Mouse (Mus musculus): Measurements from ENCODE around the gene Spryd4. TPM values are rescaled to one million over a fixed set of nuclear protein-coding genes. Genes with fewer than 3 reads are reported as not detected.

The Spryd4 gene
- polyA plus RNA-seq (2014; fragmentation: Illumina TruSeq; extraction: RNeasy Lipid Tissue Mini Kit (QIAGEN cat#74804); ENCODE audit: insufficient read depth, low read depth, low replicate concordance) = 8.9 TPM

GRCm38 (mm10) chr10:128211390-128212108 is at the start of gene Spryd4:
Gene Spryd4 (minus strand): TSS chr10:128211807.

GRCm38 (mm10) chr10:128253677-128254255 is 42.2 kb upstream of the Spryd4 start, which contains the start of gene Apon:
Gene Apon (plus strand): TSS chr10:128254096.

DNA sequence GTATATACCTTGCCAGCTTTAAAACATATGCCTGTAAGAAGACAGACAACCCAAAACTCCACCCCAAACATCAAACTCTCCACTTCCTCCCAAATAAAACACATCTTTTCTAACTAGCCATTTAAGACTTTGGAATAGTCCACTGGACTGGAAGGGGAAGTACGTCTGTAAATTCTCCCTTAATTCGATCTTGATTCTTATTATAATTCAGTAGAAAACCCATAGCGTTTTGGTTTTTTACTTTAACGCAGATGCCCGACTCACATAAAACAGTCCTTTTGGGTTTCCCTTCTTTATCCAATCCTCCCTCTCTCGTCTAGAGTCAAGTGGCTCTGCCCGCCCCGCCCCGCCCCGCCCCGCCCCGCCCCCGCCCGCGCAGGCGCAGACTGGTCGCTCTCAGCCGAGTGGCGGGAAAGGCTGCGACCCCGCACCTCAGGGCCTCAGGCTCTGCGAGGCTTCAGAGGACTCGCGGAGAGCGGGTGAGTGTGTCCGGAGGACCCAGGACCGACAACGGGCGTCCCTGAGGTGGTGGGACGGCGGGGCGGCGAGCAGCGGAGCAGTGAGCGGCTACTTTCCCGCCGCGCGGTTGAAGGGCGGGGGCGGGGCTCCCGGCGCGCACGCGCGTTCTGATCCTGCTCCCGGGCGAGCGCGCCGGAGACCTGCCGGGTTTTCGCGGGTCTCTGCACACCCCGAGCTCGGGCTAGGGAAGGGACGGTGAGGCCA is 20.3 kb upstream of the Spryd4 start, which contains the start of gene Timeless:
TSS of gene Timeless (plus strand) at position 369 of the 723 bp plus-strand sequence.

GRCm38 (mm10) chr10:128225538-128225937 is 13.9 kb upstream of the Spryd4 start, which contains the start of gene Mip:
Gene Mip (plus strand): TSS chr10:128225838.

DNA sequence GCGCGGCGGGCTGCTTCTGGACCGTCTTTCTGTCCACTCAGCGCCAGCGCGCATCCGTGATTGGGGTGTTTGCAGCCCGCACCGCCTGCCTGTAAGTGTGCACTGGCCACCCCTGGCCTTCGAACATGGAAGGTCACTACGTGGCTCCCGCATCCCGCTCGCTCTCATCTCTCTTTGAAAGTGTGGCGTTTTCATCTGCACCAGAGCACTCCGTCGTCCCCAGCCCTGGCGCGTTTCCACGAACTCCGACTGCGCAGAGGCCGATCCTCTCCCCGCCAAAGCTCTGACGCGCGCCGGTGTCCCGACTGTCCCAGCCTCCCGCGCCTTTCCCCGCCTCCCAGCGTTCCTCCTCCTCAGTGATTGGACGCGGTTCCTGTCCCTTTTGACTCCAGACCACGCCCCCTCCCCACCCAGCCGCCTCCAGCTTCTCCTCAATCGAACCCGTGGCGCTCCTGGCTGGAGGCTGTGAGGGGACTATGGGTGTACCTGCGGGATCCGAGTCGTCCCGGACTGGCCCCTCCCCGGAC is 17.5 kb downstream of the Spryd4 start, which contains the start of gene Gls2:
TSS of gene Gls2 (plus strand) at position 434 of the 527 bp plus-strand sequence.

GRCm38 (mm10) chr10:128179989-128180388 is 31.6 kb downstream of the Spryd4 start, which contains the start of gene Rbms2:
Gene Rbms2 (minus strand): TSS chr10:128180297.

Other genes with a start within 250 kb of the Spryd4 start
- gene Hsd17b6, start 204.2 kb downstream of the Spryd4 start, polyA plus RNA-seq (2014; fragmentation: Illumina TruSeq; extraction: RNeasy Lipid Tissue Mini Kit (QIAGEN cat#74804); ENCODE audit: insufficient read depth, low read depth, low replicate concordance) = not detected
- gene Prim1, start 196.6 kb downstream of the Spryd4 start, polyA plus RNA-seq (2014; fragmentation: Illumina TruSeq; extraction: RNeasy Lipid Tissue Mini Kit (QIAGEN cat#74804); ENCODE audit: insufficient read depth, low read depth, low replicate concordance) = 6.5 TPM
- 825 TPM for gene Naca, start 176.2 kb downstream of the Spryd4 start, polyA plus RNA-seq (2014; fragmentation: Illumina TruSeq; extraction: RNeasy Lipid Tissue Mini Kit (QIAGEN cat#74804); ENCODE audit: insufficient read depth, low read depth, low replicate concordance)
- gene Ptges3, start 152.9 kb downstream of the Spryd4 start, polyA plus RNA-seq (2014; fragmentation: Illumina TruSeq; extraction: RNeasy Lipid Tissue Mini Kit (QIAGEN cat#74804); ENCODE audit: insufficient read depth, low read depth, low replicate concordance) = 115 TPM
- gene Atp5b, start 128.5 kb downstream of the Spryd4 start, polyA plus RNA-seq (2014; fragmentation: Illumina TruSeq; extraction: RNeasy Lipid Tissue Mini Kit (QIAGEN cat#74804); ENCODE audit: insufficient read depth, low read depth, low replicate concordance) = 646 TPM
- 8.5 TPM for gene Baz2a, start 120.2 kb downstream of the Spryd4 start, polyA plus RNA-seq (2014; fragmentation: Illumina TruSeq; extraction: RNeasy Lipid Tissue Mini Kit (QIAGEN cat#74804); ENCODE audit: insufficient read depth, low read depth, low replicate concordance)
- gene Rbms2, start 31.5 kb downstream of the Spryd4 start, polyA plus RNA-seq (2014; fragmentation: Illumina TruSeq; extraction: RNeasy Lipid Tissue Mini Kit (QIAGEN cat#74804); ENCODE audit: insufficient read depth, low read depth, low replicate concordance) = 47.3 TPM
- gene Gls2, start 17.4 kb downstream of the Spryd4 start, polyA plus RNA-seq (2014; fragmentation: Illumina TruSeq; extraction: RNeasy Lipid Tissue Mini Kit (QIAGEN cat#74804); ENCODE audit: insufficient read depth, low read depth, low replicate concordance) = 0.59 TPM
- not detected for gene Mip, start 14.0 kb upstream of the Spryd4 start, polyA plus RNA-seq (2014; fragmentation: Illumina TruSeq; extraction: RNeasy Lipid Tissue Mini Kit (QIAGEN cat#74804); ENCODE audit: insufficient read depth, low read depth, low replicate concordance)
- gene Timeless, start 20.3 kb upstream of the Spryd4 start, polyA plus RNA-seq (2014; fragmentation: Illumina TruSeq; extraction: RNeasy Lipid Tissue Mini Kit (QIAGEN cat#74804); ENCODE audit: insufficient read depth, low read depth, low replicate concordance) = 10.7 TPM
- gene Apon, start 42.3 kb upstream of the Spryd4 start, polyA plus RNA-seq (2014; fragmentation: Illumina TruSeq; extraction: RNeasy Lipid Tissue Mini Kit (QIAGEN cat#74804); ENCODE audit: insufficient read depth, low read depth, low replicate concordance) = not detected
- gene Apof, start 56.9 kb upstream of the Spryd4 start, polyA plus RNA-seq (2014; fragmentation: Illumina TruSeq; extraction: RNeasy Lipid Tissue Mini Kit (QIAGEN cat#74804); ENCODE audit: insufficient read depth, low read depth, low replicate concordance) = 0.19 TPM
- 11.8 TPM for gene Stat2, start 58.8 kb upstream of the Spryd4 start, polyA plus RNA-seq (2014; fragmentation: Illumina TruSeq; extraction: RNeasy Lipid Tissue Mini Kit (QIAGEN cat#74804); ENCODE audit: insufficient read depth, low read depth, low replicate concordance)
- gene Il23a, start 86.9 kb upstream of the Spryd4 start, polyA plus RNA-seq (2014; fragmentation: Illumina TruSeq; extraction: RNeasy Lipid Tissue Mini Kit (QIAGEN cat#74804); ENCODE audit: insufficient read depth, low read depth, low replicate concordance) = not detected
- gene Pan2, start 91.5 kb upstream of the Spryd4 start, polyA plus RNA-seq (2014; fragmentation: Illumina TruSeq; extraction: RNeasy Lipid Tissue Mini Kit (QIAGEN cat#74804); ENCODE audit: insufficient read depth, low read depth, low replicate concordance) = 7.8 TPM
- gene Cnpy2, start 110.7 kb upstream of the Spryd4 start, polyA plus RNA-seq (2014; fragmentation: Illumina TruSeq; extraction: RNeasy Lipid Tissue Mini Kit (QIAGEN cat#74804); ENCODE audit: insufficient read depth, low read depth, low replicate concordance) = 144 TPM
- gene Cs, start 125.9 kb upstream of the Spryd4 start, polyA plus RNA-seq (2014; fragmentation: Illumina TruSeq; extraction: RNeasy Lipid Tissue Mini Kit (QIAGEN cat#74804); ENCODE audit: insufficient read depth, low read depth, low replicate concordance) = 59.3 TPM
- 24.4 TPM for gene Coq10a, start 157.2 kb upstream of the Spryd4 start, polyA plus RNA-seq (2014; fragmentation: Illumina TruSeq; extraction: RNeasy Lipid Tissue Mini Kit (QIAGEN cat#74804); ENCODE audit: insufficient read depth, low read depth, low replicate concordance)
- gene Ankrd52, start 165.3 kb upstream of the Spryd4 start, polyA plus RNA-seq (2014; fragmentation: Illumina TruSeq; extraction: RNeasy Lipid Tissue Mini Kit (QIAGEN cat#74804); ENCODE audit: insufficient read depth, low read depth, low replicate concordance) = 3.1 TPM
- not detected for gene Slc39a5, start 189.4 kb upstream of the Spryd4 start, polyA plus RNA-seq (2014; fragmentation: Illumina TruSeq; extraction: RNeasy Lipid Tissue Mini Kit (QIAGEN cat#74804); ENCODE audit: insufficient read depth, low read depth, low replicate concordance)
- 47.4 TPM for gene Nabp2, start 199.7 kb upstream of the Spryd4 start, polyA plus RNA-seq (2014; fragmentation: Illumina TruSeq; extraction: RNeasy Lipid Tissue Mini Kit (QIAGEN cat#74804); ENCODE audit: insufficient read depth, low read depth, low replicate concordance)
- gene Rnf41, start 199.8 kb upstream of the Spryd4 start, polyA plus RNA-seq (2014; fragmentation: Illumina TruSeq; extraction: RNeasy Lipid Tissue Mini Kit (QIAGEN cat#74804); ENCODE audit: insufficient read depth, low read depth, low replicate concordance) = 22.4 TPM
- gene Smarcc2, start 247.4 kb upstream of the Spryd4 start, polyA plus RNA-seq (2014; fragmentation: Illumina TruSeq; extraction: RNeasy Lipid Tissue Mini Kit (QIAGEN cat#74804); ENCODE audit: insufficient read depth, low read depth, low replicate concordance) = 27.3 TPM

Measured in lung, adult 10 weeks (tissue).